Mouse (Mus musculus) splenic B cell, adult 2 months (primary cell): ENCODE measurements at regions not wholly inside any gene's neighbourhood (a gene's known extent, or its start where the extent isn't known, plus 50 kb on each side); places are given as distances from the start of the nearest gene placed in this dataset.

Source experiments
- DNase-seq: peaks from one replicate; pipeline ENCODE4 v3.0.0-alpha.2; 2011; ENCODE audit warnings: low read depth, low spot score
- H3K27me3 ChIP-seq: 2 replicates; pipeline ENCODE4 v1.6.1; 2012; ENCODE audit warnings: mild to moderate bottlenecking, low read length, moderate library complexity, mixed read lengths; ENCODE audit not compliant: control insufficient read depth, poor library complexity, insufficient read depth, severe bottlenecking
- H3K36me3 ChIP-seq: 2 replicates; pipeline ENCODE4 v1.6.1; 2012; ENCODE audit warnings: mild to moderate bottlenecking, low read length, moderate library complexity, mixed read lengths; ENCODE audit not compliant: control insufficient read depth, poor library complexity, insufficient read depth, severe bottlenecking

- Histone ChIP-seq H3K27me3 (no peaks in the 10 kb centered on the region), H3K36me3 (no peaks in the 10 kb centered on the region)
- no peak for DNase-seq
Observed at GRCm38 (mm10) chr13:107535213-107535612, 509.0 kb upstream of the Smim15 start.

GRCm38 (mm10) chr13:107533323-107533722, 510.9 kb upstream of the Smim15 start:
- H3K36me3 ChIP-seq: no peaks in the 10 kb centered on the region
- no peaks in the 10 kb centered on the region for H3K27me3 ChIP-seq
- no peak for DNase-seq

GRCm38 (mm10) chr13:107531528-107531927, 509.6 kb upstream of the Kif2a start:
- DNase-seq: no peak
- Histone ChIP-seq H3K36me3 (no peaks in the 10 kb centered on the region), H3K27me3 (no peaks in the 10 kb centered on the region)

- Histone ChIP-seq H3K27me3 (no peaks in the 10 kb centered on the region), H3K36me3 (no peaks in the 10 kb centered on the region)
- DNase-seq: no peak
Observed at GRCm38 (mm10) chr13:107531026-107531425, 509.1 kb upstream of the Kif2a start.

- H3K36me3 ChIP-seq: no peaks in the 10 kb centered on the region
- no peaks in the 10 kb centered on the region for H3K27me3 ChIP-seq
- DNase-seq: no peak
Observed at GRCm38 (mm10) chr13:107530392-107530791, 508.5 kb upstream of the Kif2a start.

- no peaks in the 10 kb centered on the region for H3K27me3 ChIP-seq
- H3K36me3 ChIP-seq: no peaks in the 10 kb centered on the region
- no peak for DNase-seq
Observed at GRCm38 (mm10) chr13:107528724-107529456, 507.0 kb upstream of the Kif2a start.

GRCm38 (mm10) chr13:107522942-107523341, 501.0 kb upstream of the Kif2a start:
- no peak for DNase-seq
- H3K27me3 ChIP-seq: no peaks in the 10 kb centered on the region
- H3K36me3 ChIP-seq: no peaks in the 10 kb centered on the region

GRCm38 (mm10) chr13:107514236-107514635, 492.3 kb upstream of the Kif2a start:
- H3K36me3 ChIP-seq: no peaks in the 10 kb centered on the region
- no peak for DNase-seq
- no peaks in the 10 kb centered on the region for H3K27me3 ChIP-seq

- no peak for DNase-seq
- H3K36me3 ChIP-seq: no peaks in the 10 kb centered on the region
- H3K27me3 ChIP-seq: no peaks in the 10 kb centered on the region
Observed at GRCm38 (mm10) chr13:107513274-107514146, 491.6 kb upstream of the Kif2a start.

GRCm38 (mm10) chr13:107507336-107507735, 485.4 kb upstream of the Kif2a start:
- Histone ChIP-seq H3K36me3 (no peaks in the 10 kb centered on the region), H3K27me3 (no peaks in the 10 kb centered on the region)
- DNase-seq: no peak

- Histone ChIP-seq H3K27me3 (no peaks in the 10 kb centered on the region), H3K36me3 (no peaks in the 10 kb centered on the region)
- no peak for DNase-seq
Observed at GRCm38 (mm10) chr13:107506832-107507231, 484.9 kb upstream of the Kif2a start.

GRCm38 (mm10) chr13:107505318-107505717, 483.4 kb upstream of the Kif2a start:
- Histone ChIP-seq H3K36me3 (no peaks in the 10 kb centered on the region), H3K27me3 (no peaks in the 10 kb centered on the region)
- no peak for DNase-seq

- Histone ChIP-seq H3K27me3 (no peaks in the 10 kb centered on the region), H3K36me3 (no peaks in the 10 kb centered on the region)
- no peak for DNase-seq
Observed at GRCm38 (mm10) chr13:107502261-107502660, 480.3 kb upstream of the Kif2a start.

- no peaks in the 10 kb centered on the region for H3K36me3 ChIP-seq
- no peak for DNase-seq
- no peaks in the 10 kb centered on the region for H3K27me3 ChIP-seq
Observed at GRCm38 (mm10) chr13:107500776-107501489, 479.0 kb upstream of the Kif2a start.

- DNase-seq: no peak
- no peaks in the 10 kb centered on the region for H3K27me3 ChIP-seq
- H3K36me3 ChIP-seq: no peaks in the 10 kb centered on the region
Observed at GRCm38 (mm10) chr13:107499296-107499695, 477.4 kb upstream of the Kif2a start.
